Mouse (Mus musculus) heart, postnatal 14 days (tissue): ENCODE data around the gene Ankrd55. TPM values are rescaled to one million over a fixed set of nuclear protein-coding genes. Genes with fewer than 3 reads are reported as not detected.

ENCODE experiments used
- DNase-seq, 2 experiments: peaks; one replicate each; pipeline ENCODE4 v3.0.0; 2021 to 2022
- intact Hi-C: fragments of 180-260 bp; cut with DNase I; formaldehyde crosslinking; loops from one replicate; pipeline ENCODE4 v1.15.1; 2025
- total RNA-seq, 2 experiments: library from RNA; stranded (reverse); gene quantifications; 2 replicates each; pipeline ENCODE4 v1.2.3; 2021

Ankrd55 gene
- total RNA-seq, 2 experiments from 2014 or later, result 0.19 to 0.29 TPM

DNA sequence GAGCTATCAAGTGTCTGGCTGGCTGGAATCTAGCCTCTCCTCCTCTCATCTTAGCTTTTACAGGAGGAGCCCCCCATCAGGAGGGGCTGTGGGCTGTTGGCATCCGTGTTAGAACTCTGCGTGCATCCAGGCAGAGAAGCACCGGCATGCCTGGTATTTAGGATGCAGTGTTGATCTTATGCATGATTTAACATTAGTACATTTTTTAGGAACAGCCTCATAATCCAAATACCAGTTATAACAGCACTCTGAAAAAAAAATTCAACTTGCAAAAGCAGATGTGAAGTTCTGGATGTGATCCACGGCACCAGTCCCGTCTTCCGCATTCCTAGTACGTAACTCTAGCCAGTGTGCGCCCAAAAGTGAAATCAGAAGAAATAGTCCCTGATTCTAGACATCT lies 52.0 kb downstream of the Ankrd55 start:
- intact Hi-C loops, result no loop called here

DNA sequence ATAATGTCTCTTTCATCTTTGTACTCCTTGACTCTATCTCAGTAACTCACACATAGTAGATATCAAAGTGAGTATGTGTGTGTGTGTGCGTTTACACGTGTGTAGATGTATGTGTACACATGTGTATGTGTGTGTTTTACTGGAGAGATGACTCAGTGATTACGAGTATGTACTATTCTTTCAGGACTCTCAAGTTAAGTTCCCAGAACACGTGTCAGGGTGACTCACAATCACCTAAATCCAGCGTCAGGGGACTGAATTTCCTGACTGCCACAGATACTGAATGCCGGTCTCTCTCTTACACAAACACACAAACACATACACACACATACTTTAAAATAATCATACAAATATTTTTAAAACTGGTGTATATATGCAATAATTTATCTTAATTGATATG lies 52.5 kb downstream of the Ankrd55 start:
- DNase-seq, result no peak
- intact Hi-C loops, result no loop called here

More for the DNA sequence above, 52.0 kb downstream of the Ankrd55 start:
- DNase-seq, result peak; percentile 35 to 45

DNA sequence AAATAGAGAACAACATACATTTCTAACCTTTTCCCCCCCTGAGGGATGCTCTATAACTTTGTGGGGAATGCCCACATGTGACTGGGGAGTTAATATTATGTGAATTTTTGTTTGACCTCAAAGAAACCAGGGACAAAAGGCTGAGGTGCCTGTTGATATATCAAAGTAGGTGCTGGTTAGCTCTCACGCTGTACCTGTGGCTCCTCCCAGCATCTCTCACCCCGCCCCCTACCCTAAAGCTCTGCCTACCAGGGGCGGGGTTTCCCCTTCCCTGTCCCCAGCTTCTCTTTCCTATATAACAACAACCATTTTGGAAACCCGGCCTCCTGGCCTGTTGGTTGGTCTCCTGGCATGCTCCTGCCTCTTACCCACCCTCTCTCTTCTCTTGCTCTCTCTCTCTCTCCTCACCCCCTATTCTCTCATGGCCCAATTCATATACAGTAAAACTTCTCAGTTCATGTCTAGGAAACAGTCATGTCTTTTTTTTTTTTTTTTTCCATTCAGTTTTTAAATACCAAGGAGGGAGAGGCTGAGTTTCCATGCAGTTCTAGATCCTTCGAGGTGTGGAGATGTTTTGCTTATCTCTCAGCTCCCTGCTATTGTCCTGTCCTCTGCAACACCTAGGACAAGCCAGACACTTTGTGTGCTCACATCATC lies 54.8 kb downstream of the Ankrd55 start:
- no peak for DNase-seq
- intact Hi-C loops, result no loop called here

DNA sequence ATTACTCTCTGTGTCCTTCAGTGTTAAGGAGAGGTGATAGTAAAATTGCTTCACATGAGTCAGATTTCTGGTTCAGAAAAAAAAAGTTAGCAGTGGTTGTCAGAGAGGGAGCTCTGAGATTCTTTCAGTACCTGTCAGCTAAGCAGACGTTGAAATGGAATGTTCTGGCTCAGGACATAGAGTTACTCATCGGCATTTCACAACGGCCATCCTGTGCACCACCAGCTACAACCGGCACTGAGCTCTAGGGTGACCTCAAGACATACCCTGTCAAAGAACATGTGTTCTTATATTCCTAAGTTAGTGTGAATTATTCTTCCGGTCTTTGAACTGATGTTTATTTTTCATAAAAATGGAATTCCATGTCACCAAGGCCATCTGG lies 55.4 kb downstream of the Ankrd55 start:
- intact Hi-C loops, result no loop called here
- no peak for DNase-seq

DNA sequence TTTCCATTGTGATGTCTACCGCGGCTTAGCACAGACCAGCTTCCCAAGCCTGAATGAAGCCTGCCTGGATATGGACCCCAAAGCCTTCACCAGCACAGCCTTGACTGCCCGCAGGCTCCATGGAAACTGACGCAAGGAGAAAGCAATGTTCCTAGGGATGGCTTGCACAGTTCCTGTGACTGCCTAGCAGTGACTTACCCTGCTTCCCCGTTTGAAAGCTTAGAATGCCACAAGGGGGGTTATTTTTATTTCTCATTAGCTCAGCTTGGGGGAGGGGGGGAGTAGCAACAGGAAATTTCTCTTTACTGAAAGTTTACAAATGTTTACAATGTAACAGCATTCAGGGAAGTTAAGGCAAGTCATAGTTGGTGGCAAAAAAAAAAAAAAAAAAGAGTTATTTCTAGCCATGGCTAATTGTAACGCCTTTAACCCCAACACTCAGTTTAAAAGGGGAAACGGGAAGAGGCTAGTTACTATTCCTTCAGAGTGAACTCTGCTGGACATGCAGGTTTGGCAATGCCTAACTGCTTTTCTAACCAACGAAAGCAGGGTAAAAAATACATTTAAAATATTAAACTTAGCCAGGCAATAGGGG lies 56.1 kb downstream of the Ankrd55 start:
- intact Hi-C loops, result no loop called here
- no peak for DNase-seq

DNA sequence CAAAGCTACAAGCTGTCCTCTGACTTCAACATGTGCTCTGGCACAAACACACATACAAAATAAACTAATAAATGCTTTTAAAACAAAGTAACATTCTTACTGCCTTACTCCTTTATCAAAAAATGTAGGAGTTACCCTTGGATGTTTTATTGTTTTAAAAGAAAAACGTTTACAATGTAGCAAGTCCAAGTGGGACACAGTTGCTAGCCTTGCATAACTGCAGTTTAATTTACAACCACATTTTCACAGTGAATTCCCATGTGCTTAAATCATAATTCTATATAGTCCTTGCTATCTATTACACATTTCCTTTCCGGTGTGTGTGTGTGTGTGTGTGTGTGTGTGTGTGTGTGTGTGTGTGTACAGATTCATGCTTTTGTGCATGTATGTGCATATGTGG lies 57.3 kb downstream of the Ankrd55 start:
- no peak for DNase-seq
- intact Hi-C loops, result no loop called here

DNA sequence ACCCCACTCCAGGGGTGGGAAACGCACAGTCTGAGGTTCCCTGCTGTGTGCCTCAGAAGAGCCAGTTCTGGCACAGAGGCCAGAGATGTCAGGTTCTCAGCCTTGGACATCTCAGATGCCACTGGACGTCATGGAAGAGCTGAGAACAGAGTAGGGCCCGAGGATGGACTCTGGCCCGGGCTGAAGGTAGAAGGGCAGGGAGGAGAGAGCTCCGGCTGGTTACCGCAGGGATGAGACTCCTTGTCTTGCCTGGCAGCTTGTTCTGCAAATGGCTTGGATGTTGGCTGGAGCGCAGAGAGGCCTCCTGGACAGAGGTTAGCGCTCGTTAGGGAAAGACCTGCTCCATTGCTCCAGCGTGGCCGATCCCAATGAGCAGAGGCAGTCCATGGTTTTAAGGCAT lies 57.8 kb downstream of the Ankrd55 start:
- DNase-seq, result no peak
- intact Hi-C loops, result no loop called here

DNA sequence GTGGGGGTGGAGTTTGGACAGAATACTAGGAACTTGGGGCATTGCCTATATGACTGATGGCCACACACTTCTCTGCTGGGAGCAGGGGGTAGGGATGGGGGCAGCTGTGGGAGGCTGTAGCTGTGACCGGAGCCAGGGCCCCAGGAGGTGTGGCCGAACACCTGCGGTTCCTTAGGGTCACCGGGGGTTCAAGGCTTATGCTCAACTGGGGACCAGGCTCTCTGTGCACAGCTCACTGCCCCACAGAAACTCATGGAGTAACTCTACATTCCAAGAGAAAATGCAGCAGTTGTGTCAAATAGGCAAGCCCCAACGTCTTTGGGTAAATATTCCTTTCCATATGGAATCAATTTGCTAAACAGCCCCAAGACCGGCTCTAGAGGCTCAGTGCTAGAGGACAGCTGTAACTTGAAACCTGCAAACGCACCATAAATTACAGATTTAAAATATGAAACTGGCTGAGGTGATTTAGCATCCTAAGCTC lies 58.5 kb downstream of the Ankrd55 start:
- intact Hi-C loops, result no loop called here
- no peak for DNase-seq

DNA sequence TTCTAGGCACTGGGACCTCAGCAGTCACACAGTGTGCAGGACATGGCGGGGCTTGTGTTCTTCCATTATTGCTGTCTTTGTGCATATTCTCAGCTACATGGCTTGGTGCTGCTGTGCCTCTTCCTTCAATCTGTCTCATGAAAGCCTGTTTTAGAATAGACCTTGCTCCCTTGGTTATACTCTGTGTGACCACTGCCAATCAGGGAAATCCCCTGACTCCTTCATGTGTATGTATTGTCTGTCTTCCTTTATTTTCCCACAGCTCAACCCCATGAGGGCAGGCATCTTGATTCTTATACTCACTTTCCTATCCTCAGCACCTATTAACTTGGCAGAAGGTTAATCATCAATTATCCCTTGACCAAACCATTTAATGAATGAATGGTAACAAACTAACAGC lies 60.0 kb downstream of the Ankrd55 start:
- no peak for DNase-seq
- intact Hi-C loops, result no loop called here

DNA sequence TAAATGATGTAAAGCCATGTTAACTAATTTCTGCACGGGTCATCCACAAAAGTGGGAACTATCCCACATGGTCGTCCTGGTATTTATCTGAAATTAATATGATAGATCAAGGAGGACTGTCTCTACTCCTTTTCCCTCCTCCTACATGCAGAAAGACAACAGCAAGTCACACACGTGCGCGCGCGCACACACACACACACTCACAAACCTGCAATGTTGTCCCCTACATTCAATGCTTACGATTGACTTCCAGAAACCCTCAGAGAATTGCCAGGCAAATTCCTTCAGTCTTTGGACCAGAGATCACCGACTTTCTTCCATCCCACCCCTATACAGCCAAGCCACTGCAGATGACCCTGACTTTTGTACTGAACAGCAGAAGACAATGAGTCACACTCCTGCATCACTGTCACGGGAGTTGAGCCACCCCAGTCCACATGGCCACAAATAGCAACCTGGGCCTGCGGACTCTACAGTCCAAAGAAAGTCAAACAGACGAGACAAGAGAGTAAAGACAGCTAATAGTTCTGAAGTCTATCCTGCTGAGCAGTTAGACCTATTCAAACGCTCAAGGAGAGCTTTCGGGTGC lies 60.7 kb downstream of the Ankrd55 start:
- DNase-seq, result no peak
- intact Hi-C loops, result no loop called here

DNA sequence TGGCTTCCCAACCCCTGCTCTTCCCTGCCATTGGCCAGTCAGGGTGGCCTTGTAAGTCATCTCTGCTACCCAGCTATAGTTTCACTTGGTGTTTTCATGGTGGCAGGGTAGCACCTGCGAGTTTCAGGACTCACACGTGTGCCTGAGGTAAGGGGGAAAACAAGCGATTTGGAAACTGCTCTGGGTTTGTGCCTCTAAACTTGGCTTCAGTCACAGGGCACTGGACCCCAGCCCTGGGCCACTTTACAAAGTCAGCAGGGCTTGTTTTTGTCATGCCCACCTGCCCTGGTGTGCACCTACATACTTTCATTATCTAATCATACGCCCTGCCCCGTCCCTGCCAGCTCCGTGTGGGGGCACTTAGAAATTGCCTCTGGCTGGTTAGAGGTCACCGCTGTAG lies 61.2 kb downstream of the Ankrd55 start:
- no peak for DNase-seq

DNA sequence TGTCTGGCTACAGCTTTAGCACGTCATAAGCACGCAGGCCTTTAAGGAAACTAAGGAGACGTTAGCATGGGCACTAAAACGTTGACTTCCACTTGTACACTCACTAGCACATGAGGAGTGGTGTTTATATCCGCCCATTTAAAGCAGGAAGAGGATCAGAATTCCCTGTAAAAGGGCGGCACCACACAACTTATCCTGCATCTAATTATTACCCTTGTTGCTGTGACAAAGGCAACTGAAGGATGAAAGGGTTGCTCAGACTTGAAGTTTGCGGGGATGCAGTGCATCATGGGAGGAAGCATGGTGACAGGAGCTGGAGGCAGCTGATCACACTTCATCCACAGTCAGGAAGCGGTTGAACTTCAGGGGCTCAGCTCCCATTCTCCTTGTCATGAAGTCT lies 63.7 kb downstream of the Ankrd55 start:
- intact Hi-C loops, result no loop called here

More for the DNA sequence above, 61.2 kb downstream of the Ankrd55 start:
- intact Hi-C loops, result no loop called here

DNA sequence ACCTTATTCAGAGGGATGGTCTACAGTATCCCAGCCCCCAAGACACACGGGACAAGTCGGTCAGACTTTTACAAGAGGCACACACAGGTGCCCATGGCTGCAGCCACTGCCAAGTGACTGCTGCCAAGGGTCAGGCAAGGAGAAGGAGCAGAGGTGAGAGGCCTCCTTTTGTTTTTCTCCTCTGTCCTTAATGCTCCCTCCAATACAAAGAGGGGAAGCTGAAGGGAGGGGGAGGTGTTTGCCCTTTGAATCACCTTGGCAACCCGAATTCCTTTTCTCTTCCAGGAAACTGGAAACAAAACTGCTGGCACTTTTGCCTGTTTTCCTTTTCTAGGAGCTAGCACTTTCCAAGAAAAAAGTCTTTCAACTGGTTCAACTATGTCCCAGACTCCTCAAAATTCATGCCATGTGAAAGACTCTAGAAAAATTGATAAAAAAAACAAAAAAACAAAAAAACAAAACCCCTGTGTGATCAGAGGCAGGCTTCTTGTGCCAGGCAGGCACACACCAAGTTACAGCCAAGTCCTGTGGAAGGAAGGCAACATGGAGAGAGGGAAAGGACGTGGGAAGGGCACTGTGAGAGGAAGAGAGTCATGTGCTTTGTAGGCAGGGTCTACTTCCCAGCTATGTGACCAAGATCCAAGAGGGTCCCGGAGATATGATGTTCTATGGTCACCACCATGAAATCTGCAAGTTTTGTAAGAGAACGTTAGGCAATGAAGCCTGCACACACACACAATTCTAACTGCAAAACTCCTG lies 66.0 kb downstream of the Ankrd55 start:
- peak in 1 of 2 experiments; percentile 42 for DNase-seq
- intact Hi-C loops, result no loop called here

More for the DNA sequence above, 63.7 kb downstream of the Ankrd55 start:
- DNase-seq, result no peak

DNA sequence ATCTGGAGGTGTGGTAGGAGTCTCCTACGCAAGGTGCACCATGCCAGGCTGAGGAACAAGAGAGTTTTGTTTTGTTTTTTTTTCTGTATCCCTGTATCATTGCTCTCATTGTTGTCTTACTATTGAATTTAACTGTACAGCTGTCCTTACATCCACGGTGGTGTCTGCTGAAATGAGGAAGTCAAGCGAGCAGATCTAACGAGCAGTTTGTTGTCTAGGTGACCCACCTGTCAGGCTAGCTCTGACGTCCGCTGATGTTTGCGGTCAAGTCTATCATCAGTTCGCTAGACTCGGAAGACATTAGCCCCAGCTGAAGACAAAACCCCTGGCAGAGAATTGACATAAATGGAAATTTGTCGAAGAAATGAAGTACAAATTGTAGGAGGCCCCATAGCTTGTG lies 66.7 kb downstream of the Ankrd55 start:
- DNase-seq, result no peak
- intact Hi-C loops, result no loop called here

DNA sequence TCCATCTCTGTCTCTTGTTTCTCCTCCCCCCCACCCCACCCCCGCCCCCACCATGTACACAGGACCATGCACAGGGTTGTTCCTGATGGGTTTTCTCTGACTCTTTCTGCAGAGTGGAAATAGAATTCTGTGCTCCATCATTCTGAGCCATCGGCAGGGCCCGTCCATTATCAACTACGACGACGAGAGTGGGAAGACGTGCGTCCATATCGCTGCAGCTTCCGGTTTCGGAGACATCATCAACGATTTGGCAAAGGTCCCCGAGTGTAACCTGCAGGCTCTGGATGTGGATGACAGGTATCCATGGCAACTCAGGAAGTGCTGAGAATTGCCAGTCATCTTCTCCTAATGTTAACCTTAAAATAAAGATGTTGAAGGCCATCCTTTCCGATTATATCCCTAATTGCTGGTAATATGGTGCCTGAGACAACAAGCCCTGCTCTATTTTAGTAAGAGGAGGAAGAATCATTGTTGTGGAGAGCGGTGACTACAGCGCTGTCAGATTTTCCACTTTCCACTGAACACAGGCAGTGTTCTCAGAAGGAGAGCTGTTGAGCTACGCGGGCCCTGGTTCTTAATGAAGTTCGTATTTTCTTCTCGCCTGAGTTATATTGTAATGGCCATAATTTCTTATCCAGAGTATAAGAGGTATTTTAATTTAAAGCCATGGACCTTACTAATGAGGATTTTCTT lies 67.7 kb downstream of the Ankrd55 start:
- intact Hi-C loops, result no loop called here
- no peak for DNase-seq

DNA sequence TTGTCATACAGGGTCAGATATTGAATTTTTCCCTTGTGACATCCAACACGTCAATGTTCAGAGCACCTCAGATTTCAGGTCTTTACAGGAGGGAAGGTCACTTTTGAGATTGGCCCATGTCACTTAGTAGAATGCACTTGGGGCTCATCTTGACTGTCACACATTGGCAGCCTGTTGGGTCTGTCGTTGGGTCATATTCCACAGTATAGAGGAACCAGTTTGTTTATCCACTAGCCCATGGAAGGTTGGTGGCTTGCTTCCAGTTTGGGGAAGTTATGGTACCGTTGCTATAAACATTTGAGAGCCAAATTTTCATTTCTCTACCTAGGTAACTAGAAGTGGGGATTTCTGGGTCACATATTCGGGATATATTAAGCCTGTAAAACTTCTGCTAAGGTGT lies 73.3 kb downstream of the Ankrd55 start:
- DNase-seq, result no peak
- intact Hi-C loops, result no loop called here

DNA sequence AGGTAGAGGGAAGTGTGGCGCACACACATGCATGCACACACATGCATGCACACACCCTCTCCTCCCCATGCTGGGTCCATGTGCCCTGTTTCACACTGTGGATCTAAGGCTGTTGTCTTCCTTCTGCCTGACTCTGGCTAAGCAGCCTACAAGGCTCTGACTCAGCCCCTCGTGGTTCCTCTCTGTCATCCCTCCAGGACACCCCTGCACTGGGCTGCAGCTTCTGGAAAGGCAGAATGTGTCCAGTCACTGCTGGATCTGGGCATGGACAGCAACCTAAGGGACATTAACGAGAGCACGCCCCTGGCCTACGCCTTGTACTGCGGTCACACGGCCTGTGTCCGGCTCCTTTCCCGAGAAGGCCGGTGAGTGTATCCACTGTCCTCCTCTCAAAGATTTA lies 75.0 kb downstream of the Ankrd55 start:
- intact Hi-C loops, result no loop called here
- DNase-seq, result peak; percentile 32 to 45

DNA sequence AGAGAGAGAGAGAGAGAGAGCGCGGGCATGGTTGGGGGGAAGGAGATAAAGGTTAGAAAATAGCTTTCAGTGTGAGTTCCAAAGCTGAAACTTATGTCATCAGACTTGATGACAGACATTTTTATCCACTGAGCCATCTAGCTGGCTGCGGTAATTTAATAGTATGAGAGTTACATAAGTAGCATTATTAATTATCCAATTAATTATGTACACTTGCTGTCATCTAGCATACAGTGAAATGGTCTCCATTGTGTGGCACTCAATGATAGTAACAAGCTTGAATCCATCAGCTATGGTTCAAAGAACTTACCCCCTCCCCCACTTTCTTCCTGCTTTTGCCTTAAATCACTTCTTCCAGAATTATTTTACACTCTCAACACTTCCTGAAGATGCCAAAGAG lies 75.5 kb downstream of the Ankrd55 start:
- no peak for DNase-seq
- intact Hi-C loops, result no loop called here

DNA sequence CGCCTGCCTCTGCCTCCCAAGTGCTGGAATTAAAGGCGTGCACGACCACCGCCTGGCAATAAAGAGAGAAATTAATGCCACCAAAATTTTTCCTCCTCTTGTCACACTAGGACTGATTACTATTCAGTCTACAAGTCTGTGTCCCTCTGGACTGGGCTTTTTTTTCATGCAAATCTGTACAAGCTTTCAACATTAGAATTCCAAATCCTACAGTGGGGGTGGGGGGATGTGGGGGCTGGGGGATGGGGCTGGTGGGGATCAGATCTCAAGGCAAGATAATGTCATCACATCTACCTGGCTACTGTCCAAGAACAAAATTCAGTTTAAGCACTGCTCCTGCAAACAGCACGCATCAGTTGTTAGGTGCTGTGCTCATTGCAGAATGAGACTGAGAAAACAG lies 76.4 kb downstream of the Ankrd55 start:
- intact Hi-C loops, result no loop called here

DNA sequence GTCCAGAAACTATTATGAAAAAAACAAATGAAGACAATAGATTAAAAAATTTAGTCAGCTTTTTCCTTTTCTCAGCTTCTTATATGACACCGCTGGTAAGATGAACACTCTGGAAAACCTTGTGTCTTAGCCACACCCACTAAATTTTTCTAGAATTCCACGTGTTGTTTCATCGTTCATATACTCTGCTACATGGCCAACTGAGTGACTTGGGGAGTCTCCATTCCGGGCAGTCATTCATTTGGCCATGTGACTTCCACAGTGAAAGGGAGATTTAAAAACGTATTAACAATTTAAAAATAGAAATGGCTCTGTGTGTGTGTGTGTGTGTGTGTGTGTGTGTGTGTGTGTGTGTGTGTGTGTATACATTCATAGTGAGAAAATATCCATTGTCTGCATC lies 77.1 kb downstream of the Ankrd55 start:
- no peak for DNase-seq
- intact Hi-C loops, result no loop called here

More for the DNA sequence above, 76.4 kb downstream of the Ankrd55 start:
- no peak for DNase-seq

DNA sequence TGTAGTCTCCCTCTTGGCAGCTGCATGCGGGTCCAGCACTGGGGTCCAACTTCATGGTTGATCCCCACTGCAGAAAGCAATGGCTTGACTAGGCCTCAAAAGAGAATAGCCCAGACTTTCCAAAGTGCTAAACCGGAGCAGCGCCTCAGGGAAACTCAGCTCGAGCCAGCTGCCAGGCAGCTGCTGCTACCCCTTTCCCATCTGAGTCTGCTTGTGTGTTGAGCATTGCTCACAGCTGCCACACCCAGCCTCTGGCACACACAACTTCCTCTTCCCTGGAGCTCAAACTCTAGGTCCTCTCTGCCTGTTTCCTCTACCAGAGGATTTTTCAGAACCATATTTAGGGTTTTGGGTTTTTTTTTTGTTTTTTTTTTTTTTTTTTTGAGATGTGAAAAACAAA lies 77.5 kb downstream of the Ankrd55 start:
- peak; percentile 48 to 54 for DNase-seq
- intact Hi-C loops, result no loop called here
